Comparison of ENCODE assay signal across 9 mouse cellular contexts in genomic region chr17:88652702-88653374, GRCm38 (mm10). TPM values are rescaled to one million over a fixed set of nuclear protein-coding genes. Genes with fewer than 3 reads are reported as not detected.
DNase-seq lines count a peak whose midpoint lies in the region; ATAC-seq and TF ChIP-seq lines count a peak whose summit lies in the region.
"Had no signal": no experiment of that assay in that cellular context is flagged by ENCODE, and none has a peak within 500 bp of the region (broad histone marks: within the 10 kb centered on the region; RNA-seq: fewer than 3 reads in every experiment).

No protein-coding gene starts in this region.

- peaks cover 10% of the 10 kb centered on the region for H3K36me3 ChIP-seq in embryonic facial prominence, embryonic 14.5 days (ENCODE audit: control insufficient read depth, insufficient read depth, low read length)
- H3K36me3 ChIP-seq in thymus, adult 2 months (ENCODE audit: control insufficient read depth, insufficient read depth, low read length), result no peaks in the 10 kb centered on the region

- 20% methylated on average over 21 of the region's 21 CpGs for WGBS in embryonic facial prominence, embryonic 14.5 days
- WGBS in thymus, adult 2 months, result 24% methylated on average over 21 of the region's 21 CpGs

- no peak overlapping the region for H3K4me2 ChIP-seq in embryonic facial prominence, embryonic 14.5 days (ENCODE audit: low read depth, low read length)

- H3K9ac ChIP-seq in embryonic facial prominence, embryonic 14.5 days (ENCODE audit: low read depth, low read length), result no peak overlapping the region

- no peaks in the 10 kb centered on the region; the same call in 1 of the 2 replicates for H3K27me3 ChIP-seq in embryonic facial prominence, embryonic 14.5 days (replicated peaks; ENCODE audit: control insufficient read depth, insufficient read depth, low read length)
- H3K27me3 ChIP-seq in thymus, adult 2 months (ENCODE audit: control insufficient read depth, insufficient read depth, low read length), result no peaks in the 10 kb centered on the region

- 0 out of 2 replicates have a peak, but pooled peaks cover 3% of the 10 kb centered on the region for H3K4me1 ChIP-seq in embryonic facial prominence, embryonic 14.5 days (ENCODE audit: control insufficient read depth, insufficient read depth, low read length)
- no peaks in the 10 kb centered on the region for H3K4me1 ChIP-seq in thymus, adult 2 months (replicated peaks; ENCODE audit: control insufficient read depth, insufficient read depth, low read length)

- H3K4me3 ChIP-seq in embryonic facial prominence, embryonic 14.5 days (ENCODE audit: low read depth, low read length), result no peak overlapping the region
- H3K4me3 ChIP-seq in thymus, adult 2 months (ENCODE audit: control insufficient read depth, insufficient read depth, low read length), result no peak overlapping the region
- H3K4me3 ChIP-seq: erythroblast, embryonic 14.5 days had no signal

- DNase-seq in CD4-positive helper T cell, adult 2 months (ENCODE audit: low read depth, low spot score), result peak; percentile 72
- peak; percentile 47 to 49 for DNase-seq in adrenal gland, postnatal 4 days (ENCODE audit: low spot score in 2 of 2)
- DNase-seq in embryonic facial prominence, embryonic 14.5 days (ENCODE audit: low spot score), result peak; percentile 70
- DNase-seq in heart, postnatal 14 days, result peak; percentile 74 to 82
- DNase-seq in layer of hippocampus, adult 11-12 months (ENCODE audit: low spot score), result peak; percentile 88
- DNase-seq in lung, adult 18-20 months, result peak; percentile 54 to 60
- DNase-seq in thymus, adult 2 months, result peak; percentile 80

- H3K27ac ChIP-seq in embryonic facial prominence, embryonic 14.5 days (replicated peaks; ENCODE audit: low read depth, low read length), result no peak overlapping the region
- H3K27ac ChIP-seq in thymus, adult 2 months (ENCODE audit: control insufficient read depth, insufficient read depth, low read length), result no peak overlapping the region

- intact Hi-C loops in heart, postnatal 14 days (cut with DNase I), result loop anchor here (2.0 to 10.0 kb wide), 3 partner anchors 100 to 1852 kb away; no protein-coding TSS in a partner anchor

- TF ChIP-seq POLR2A in thymus, adult 2 months (IDR thresholded peaks at IDR 0.05; ENCODE audit: control insufficient read depth, extremely low read depth, insufficient read depth, low read length, poor library complexity), result no peak

- TF ChIP-seq CTCF in thymus, adult 2 months (IDR thresholded peaks at IDR 0.05; ENCODE audit: borderline replicate concordance, control insufficient read depth, extremely low read depth, insufficient read depth, low read length, poor library complexity), result peak; percentile 94

- no peaks in the 10 kb centered on the region for H3K9me3 ChIP-seq in embryonic facial prominence, embryonic 14.5 days (ENCODE audit: control insufficient read depth, low read length)

- ATAC-seq in embryonic facial prominence, embryonic 14.5 days (ENCODE audit: low read depth), result peak; percentile 58; the same call in 1 of the 2 replicates
- peak; percentile 71; the same call in 1 of the 2 replicates for ATAC-seq in neutrophil, adult 5-6 weeks (ENCODE audit: extremely low read depth, insufficient number of reproducible peaks, low FRiP score, poor library complexity, severe bottlenecking)

RNA-seq across cellular contexts. Expression of gene Gtf2a1l, which starts 15.6 kb away (rescaled TPM):
- total RNA-seq in adrenal gland, postnatal 4 days (2021), result not detected
- polyA plus RNA-seq in embryonic facial prominence, embryonic 14.5 days (2014; fragmentation: Nextera tagmentation; extraction: Ambion mirVana), result 0.47 TPM in 1 of 2 replicates, not detected in the other
- total RNA-seq in heart, postnatal 14 days (2021), result not detected
- total RNA-seq in neutrophil, adult 5-6 weeks (2017), result 1.0 TPM in 1 of 2 replicates, not detected in the other
- 0.12 TPM in 1 of 2 replicates, not detected in the other for polyA plus RNA-seq in thymus, adult 2 months (2012; rRNA removed)
- polyA plus RNA-seq: erythroblast, embryonic 14.5 days had no signal

RNA-seq across cellular contexts. Expression of gene Ston1, which starts 55.4 kb away (rescaled TPM):
- 10 to 100 TPM; 41.9 to 44.3 TPM for total RNA-seq in adrenal gland, postnatal 4 days (2021)
- 9.1 and 10.8 TPM in 2 replicates for polyA plus RNA-seq in embryonic facial prominence, embryonic 14.5 days (2014; fragmentation: Nextera tagmentation; extraction: Ambion mirVana)
- total RNA-seq in heart, postnatal 14 days (2021), result 10 to 100 TPM; 25.4 to 25.6 TPM
- total RNA-seq in neutrophil, adult 5-6 weeks (2017), result not detected in 2 replicates
- 6.5 and 8.8 TPM in 2 replicates for polyA plus RNA-seq in thymus, adult 2 months (2012; rRNA removed)
- polyA plus RNA-seq: erythroblast, embryonic 14.5 days had no signal

Comparison
In these comparisons a context has a peak if more than half of its experiments do, and no peak if none do; other contexts are left out.
1. RNA of gene Ston1, which starts 55.4 kb away (total RNA-seq): 41.9 to 44.3 TPM in adrenal gland, postnatal 4 days and 25.4 to 25.6 TPM in heart, postnatal 14 days; not detected in neutrophil, adult 5-6 weeks; every median in the first group is over 10 times any median in the second.
2. Peak in every context shown above with its lines, with median percentiles within 50 percentile points of each other: DNase-seq.